Mouse (Mus musculus) mouse embryonic stem cell (cell line): ENCODE data around the gene Tmc6.

Experiments used
- in situ Hi-C, 2 experiments: fragments of 300-500 bp; cut with MboI; formaldehyde crosslinking; loops; 1 replicate in 1 of 2; 3 replicates in 1 of 2; pipeline ENCODE4 v1.14.3; 2019 to 2020; ENCODE audit warnings: low sequenced_read_pairs in 2 of 2, low pct_unique_long_range_greater_than_20kb in 1 of 2, mixed read lengths in 1 of 2; ENCODE audit not compliant: unreplicated experiment in 1 of 2

The Tmc6 gene

DNA sequence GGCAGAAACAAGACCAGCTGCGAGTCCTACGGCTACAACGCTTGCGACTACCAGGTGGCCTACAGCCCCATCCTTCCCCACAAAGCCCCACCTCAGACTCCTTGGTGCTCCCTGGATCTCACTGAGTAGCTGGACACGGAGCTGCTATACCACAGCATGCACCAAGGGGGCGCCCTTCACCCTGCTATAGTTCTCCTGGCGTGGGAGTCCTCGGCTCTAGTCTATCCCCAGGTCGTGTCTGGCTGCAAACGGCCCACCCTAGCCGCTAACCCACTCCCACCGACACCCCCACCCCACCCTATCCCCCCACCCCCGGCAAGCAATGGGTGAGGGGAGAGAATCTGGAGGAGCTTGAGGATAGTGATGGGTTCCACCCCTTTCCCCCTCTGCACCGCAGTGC lies 8.3 kb upstream of the Tmc6 start:
- in situ Hi-C loops, result loop anchor here in 1 of 2 experiments (25.0 kb wide), 1 partner anchor 403 kb away; no protein-coding TSS in a partner anchor

DNA sequence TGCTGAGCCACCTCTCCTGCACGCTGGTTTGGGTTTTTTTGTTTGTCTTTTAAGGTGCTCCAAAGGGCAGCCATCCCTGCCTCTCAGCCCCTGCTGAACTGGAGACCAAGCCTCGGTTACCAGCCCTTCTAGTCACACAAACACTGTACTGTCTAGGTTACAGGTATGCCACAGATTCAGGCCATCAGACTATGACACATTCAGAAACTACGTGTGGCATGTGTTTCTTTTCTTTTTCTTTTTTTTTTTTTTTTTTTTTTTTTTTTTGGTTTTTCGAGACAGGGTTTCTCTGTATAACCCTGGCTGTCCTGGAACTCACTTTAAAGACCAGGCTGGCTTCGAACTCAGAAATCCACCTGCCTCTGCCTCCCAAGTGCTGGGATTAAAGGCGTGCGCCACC lies 6.5 kb upstream of the Tmc6 start:
- in situ Hi-C loops, result loop anchor here in 1 of 2 experiments (25.0 kb wide), 1 partner anchor 401 kb away; no protein-coding TSS in a partner anchor

DNA sequence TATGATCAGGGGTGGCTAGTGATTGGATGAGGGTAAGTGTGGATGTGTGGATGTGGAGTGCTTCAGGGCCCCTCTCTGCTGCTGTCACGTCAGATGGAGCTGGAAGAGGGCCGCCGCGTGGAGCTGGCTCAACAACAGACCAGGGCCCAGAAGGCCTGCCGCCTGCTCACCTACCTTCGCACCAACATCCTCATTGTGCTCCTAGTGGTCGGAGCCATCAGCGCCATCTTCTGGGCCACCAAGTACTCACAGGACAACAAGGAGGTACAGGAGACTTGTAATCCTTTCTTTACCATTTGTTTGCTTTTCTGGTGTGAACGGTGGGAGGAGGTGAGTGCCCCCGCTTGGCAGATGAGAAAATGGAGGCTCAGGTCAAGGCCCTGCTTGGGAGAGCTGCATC lies 4.3 kb upstream of the Tmc6 start:
- in situ Hi-C loops, result loop anchor here in 1 of 2 experiments (25.0 kb wide), 1 partner anchor 399 kb away; no protein-coding TSS in a partner anchor

DNA sequence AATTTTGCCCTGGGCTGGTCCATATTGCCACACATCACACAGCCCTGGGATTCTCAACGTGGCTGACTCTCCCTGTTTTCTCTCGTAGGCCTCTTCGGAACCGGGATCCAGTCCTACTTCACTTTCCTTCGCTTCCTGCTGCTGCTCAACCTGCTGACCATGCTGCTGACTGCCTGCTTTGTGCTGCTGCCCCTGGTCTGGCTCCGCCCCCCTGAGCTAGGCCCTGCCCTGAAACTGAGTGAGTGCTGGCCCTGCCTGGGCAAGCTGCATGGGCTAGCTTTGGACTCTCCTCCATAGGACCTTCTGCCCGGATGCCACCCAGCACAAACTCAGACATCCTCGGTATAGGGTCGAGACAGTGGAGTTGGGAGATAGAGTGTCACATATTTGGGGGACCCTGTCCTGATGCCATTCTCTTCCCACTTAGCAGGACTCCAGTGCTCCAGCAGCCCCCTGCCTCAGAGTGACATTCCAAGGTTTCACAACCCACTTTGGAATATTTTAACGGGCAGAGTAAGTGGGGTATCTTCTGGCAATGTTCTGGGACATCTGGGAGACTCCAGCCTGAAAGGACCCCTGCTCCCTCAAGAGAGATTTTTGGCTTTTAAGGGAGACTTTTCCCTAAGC lies 1.8 kb upstream of the Tmc6 start:
- in situ Hi-C loops, result loop anchor here in 1 of 2 experiments (25.0 kb wide), 1 partner anchor 396 kb away; no protein-coding TSS in a partner anchor

DNA sequence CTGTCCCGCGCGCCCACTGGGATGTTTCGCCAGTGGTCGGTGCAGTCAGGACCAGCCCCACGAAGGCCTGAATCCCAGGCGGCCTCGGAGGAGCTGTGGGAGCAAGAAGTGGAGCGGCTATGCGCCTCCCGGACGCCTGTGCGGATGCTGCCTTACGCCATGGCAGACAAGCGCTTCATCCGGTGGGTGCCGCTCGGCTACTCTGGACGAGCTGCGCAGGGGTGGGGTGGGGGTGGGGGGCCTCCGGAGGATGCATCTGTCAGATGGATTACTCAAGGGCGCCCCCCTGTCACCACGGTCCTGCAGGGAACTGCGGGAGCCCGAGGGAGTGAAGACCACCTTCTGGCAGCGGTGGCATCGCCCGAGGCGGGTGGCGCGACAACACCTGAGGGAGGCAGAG lies 1.1 kb upstream of the Tmc6 start:
- in situ Hi-C loops, result loop anchor here in 1 of 2 experiments (25.0 kb wide), 1 partner anchor 396 kb away; no protein-coding TSS in a partner anchor

DNA sequence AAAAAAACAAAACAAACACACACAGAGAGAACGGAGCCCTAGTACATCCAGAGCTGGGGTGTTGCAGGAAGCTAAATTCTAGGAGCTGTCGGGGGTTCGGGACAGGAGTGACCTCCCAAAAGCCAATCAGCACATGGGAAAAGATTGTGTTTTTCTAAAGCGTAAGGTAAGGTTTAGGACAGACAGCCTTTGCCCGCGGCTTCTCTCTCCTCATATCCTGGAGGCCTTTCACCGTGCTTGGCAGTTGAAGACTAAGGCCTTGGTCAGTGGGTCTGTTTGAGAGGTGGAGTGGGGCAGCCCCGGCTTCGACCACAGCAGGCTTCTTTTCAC lies 672 bp upstream of the Tmc6 start:
- in situ Hi-C loops, result loop anchor here in 1 of 2 experiments (25.0 kb wide), 1 partner anchor 395 kb away; no protein-coding TSS in a partner anchor

DNA sequence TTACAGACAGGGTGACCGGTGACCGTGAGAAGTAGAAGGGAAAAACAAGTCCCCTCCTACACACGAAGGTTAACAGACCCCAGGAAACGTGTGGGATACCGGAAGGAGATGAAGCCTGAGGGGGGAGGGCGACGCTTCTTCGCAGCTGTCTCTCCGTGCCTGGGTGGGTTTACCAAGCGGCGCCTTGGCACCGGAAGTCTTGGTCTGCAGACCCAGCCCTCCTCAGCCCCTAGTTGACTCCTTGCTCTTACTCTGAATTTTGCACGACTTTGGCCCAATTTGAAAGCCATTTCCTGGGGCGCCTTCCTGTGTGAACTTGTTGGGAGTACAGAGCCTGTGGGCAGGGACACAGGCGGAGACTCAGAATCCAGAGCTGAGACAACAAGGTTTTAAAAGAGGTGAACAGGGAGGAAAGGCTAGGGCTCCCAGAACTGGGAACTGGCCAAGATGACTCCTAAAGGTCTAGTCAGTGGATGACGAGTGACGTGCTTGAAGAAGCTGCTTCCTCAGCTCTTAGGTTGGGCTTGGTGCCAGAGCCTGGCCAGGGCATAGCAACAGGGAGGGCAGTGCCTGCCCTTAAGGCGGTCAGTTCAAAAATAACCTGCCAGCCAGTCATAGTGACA lies 688 bp downstream of the Tmc6 start:
- in situ Hi-C loops, result loop anchor here in 1 of 2 experiments (25.0 kb wide), 1 partner anchor 394 kb away; no protein-coding TSS in a partner anchor

DNA sequence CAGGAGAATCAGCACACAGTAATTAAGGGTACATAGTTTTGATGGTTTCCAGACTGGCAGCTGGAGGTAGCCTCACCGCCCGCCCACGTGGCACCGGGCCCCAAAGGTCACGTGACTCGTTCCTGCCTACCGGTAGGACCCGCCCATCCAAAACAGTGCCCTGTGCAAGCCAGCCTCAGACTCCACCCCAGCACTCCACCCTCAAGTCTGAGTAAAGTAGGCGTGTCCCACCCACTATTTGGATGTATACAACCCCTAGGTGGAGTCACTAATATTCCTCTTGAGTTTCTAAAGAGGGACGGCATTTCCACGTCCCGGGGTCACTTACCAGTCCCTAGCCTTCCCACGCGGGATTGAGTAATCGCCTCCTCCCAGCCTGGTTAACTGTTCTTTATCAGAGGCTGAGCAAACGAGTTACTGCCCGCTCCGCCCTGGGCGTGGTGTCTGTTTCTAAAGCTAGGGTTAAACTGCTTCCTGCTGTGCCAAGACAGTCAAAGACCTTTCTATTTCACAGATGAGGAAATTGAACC lies 1.4 kb downstream of the Tmc6 start:
- in situ Hi-C loops, result loop anchor here in 1 of 2 experiments (25.0 kb wide), 1 partner anchor 393 kb away; no protein-coding TSS in a partner anchor

DNA sequence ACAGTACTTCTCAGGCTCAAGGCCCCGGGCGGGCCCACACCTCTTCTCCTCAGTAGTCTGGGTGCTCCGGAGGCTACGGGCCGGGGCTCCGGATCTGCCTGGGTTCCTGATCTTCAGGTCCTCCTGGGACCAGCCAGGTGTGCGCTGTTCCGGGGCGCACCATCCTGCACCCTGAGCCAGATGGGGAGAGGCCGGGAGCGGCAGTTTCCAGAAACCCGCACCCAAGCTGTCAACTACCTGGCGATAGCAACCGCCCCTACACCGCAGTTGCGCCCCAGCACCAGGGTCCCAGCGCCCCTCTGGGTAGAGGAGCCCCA lies 1.8 kb downstream of the Tmc6 start:
- in situ Hi-C loops, result loop anchor here in 1 of 2 experiments (25.0 kb wide), 1 partner anchor 393 kb away; no protein-coding TSS in a partner anchor

DNA sequence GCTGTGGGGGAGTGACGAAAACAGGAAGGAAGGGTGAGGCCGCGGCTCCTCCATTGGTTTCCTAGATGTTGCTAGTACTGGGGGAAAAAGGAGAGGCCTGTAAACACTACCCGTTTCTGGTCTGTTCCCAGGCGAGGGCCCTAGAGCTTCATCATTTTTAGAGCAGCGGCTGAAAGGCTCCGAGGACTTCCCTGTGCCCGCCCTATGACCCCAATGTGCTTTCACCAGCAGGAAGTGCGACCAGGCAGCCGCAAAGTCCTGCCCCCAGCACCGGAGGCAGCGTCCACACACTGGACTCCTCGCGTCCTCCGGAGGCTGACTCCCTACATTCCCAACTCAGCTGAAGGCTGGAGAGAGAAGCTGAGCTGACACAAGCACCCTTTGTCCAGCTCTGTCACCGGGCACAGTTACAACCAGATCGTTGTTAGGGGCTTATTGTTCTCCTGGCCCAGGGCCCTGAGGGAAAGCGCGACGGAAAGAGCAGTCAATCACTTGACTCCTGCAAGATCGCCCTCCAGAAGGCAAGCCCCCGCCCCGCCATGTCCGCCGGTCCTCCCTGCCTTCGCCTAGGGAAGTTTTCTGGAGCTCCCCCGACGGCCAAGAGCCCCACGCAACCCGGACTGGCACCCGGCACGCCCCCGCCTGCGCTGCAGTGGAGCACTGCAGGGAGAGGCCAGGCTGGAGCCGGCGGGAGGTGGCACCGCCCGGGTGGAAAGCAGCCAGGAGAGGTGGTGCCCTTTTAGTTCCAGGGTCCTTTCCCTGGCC lies 2.4 kb downstream of the Tmc6 start:
- in situ Hi-C loops, result loop anchor here in 1 of 2 experiments (25.0 kb wide), 1 partner anchor 392 kb away; no protein-coding TSS in a partner anchor

DNA sequence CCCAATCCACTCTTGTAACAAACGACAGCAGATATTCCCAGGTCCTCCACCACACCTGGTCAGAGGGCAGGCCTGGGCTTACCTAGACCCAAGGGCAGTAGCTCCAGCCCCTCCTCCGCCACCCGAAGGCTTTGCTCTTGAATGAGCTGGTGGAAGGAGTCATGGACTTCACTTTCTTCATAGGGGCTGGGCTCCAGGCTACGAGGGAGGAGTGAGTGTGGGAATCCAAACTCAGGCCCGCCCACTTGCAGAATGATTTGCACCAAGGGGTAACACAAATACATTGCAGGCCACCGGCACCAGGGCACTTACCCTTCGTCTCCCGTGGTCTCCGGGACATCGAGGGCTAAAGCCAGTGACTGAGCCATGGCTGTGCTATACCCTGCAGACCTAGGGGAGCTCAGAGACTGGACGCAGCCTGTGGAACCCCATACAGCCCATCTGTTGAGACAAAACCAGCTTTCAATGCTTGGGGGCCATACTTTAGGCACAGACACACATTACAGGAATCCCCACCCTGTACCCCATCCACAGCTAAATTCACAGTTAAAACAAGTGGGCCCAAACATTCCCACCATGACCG lies 3.1 kb downstream of the Tmc6 start:
- in situ Hi-C loops, result loop anchor here in 1 of 2 experiments (25.0 kb wide), 1 partner anchor 392 kb away; no protein-coding TSS in a partner anchor

DNA sequence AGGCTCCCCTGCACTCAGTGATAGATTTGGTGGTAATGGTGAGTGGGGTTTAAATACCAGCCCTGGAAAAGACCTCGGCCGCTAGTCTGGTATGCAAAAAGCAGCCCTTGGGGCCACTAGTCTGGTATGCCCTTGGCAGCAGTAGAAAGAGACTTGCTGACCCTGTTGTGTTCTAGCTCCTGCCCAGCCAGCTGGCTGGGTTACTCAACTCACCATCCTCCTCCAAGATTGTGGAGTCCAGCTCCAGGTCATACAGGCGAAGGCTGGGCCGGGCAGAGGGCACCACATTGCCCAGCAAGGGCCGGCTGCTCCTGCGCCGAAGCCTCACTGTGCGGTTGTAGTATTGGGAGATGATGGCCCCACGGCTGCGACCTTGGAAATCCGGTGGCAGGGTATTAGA lies 4.0 kb downstream of the Tmc6 start:
- in situ Hi-C loops, result loop anchor here in 1 of 2 experiments (25.0 kb wide), 1 partner anchor 391 kb away; no protein-coding TSS in a partner anchor

DNA sequence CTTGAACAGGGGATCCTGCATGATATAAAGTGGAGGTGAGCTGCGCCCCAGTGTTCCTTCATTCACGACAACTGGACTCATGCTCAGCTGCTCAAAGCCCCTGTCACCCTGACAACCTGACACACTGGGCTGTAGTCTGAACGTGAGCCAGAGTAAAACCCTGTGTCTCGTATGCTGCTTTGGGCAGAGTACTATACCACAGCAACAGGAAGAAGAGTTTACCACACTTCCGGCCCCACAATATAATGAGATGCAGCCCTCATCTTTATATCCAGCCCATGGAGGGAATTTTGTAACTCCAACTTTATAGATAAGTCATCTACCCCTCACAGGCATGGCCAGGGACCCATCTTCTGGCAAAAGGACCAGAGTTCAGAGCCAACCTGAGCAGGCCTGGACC lies 4.9 kb downstream of the Tmc6 start:
- in situ Hi-C loops, result loop anchor here in 1 of 2 experiments (25.0 kb wide), 1 partner anchor 390 kb away; no protein-coding TSS in a partner anchor

DNA sequence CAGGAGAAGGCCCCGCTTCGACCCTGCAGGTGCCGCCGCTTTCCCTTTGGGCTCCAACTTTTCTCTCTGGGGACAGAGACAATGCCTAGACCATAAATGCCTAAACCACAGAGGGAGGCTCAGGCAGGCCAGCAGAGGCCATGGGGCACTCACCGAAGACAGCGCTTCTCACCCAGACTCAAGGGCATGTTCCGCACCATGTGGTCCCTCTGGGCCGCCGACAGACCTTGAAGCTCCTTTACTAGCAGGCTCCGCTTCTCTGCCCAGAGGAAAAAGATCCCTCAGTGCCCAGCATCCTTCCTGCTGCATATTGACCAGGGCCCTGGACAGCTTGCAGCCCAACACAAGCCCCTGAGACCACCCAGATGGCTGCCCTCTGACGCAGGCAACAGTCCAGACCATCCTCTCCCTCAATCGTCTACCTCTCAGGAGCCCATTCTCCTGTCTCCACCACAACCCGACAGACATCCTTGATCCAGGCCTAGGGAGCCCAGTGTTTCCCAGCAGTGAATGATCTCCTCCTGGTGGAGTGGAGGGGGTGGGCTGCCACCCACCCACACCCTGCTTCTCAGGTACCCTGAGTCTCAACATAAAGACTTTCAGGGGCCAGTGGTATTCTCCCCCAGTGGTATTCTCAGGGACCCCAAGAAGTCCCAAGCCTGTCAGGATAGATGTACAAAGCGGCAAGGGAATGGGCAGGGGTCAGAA lies 5.8 kb downstream of the Tmc6 start:
- in situ Hi-C loops, result loop anchor here in 1 of 2 experiments (25.0 kb wide), 1 partner anchor 389 kb away; no protein-coding TSS in a partner anchor

DNA sequence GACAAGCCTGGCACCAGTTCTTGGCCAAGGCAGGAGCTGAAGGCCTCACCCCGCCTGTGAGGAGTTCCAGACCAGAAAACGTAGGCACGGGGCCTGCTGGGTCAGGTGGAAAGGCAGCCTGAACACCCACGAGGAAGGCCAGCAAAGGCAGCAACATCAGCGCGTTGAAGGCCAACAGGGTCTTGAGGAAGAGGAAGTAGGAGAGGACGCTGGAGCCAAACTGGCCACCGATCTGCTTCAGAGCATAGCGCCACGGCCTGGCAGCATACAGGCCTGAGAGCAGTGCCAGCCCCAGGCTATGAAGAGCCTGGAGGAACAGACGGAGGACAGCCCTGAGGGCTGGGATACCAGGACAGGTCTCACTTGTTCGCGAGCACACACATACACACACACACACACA lies 6.5 kb downstream of the Tmc6 start:
- in situ Hi-C loops, result loop anchor here in 1 of 2 experiments (25.0 kb wide), 1 partner anchor 388 kb away; no protein-coding TSS in a partner anchor

DNA sequence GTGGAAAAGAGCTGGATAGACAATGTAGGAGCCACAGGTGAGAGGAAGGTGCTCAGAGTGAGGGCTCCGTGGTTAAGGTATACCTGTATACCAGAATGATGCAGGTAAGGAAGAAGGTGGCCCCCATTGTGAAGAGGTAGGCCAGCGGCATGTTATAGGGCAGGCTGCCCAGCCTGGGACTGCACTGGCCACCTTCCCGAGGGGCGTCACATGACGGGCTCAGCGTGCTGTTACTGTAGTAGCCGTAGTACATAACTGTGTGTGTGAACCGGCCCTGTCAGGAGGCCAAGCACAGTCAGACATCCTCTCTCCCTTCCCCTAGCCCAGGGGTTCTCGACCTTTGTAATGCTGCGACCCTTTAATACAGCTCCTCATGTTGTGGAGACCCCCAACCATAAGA lies 7.1 kb downstream of the Tmc6 start:
- in situ Hi-C loops, result loop anchor here in 1 of 2 experiments (25.0 kb wide), 1 partner anchor 388 kb away; no protein-coding TSS in a partner anchor

DNA sequence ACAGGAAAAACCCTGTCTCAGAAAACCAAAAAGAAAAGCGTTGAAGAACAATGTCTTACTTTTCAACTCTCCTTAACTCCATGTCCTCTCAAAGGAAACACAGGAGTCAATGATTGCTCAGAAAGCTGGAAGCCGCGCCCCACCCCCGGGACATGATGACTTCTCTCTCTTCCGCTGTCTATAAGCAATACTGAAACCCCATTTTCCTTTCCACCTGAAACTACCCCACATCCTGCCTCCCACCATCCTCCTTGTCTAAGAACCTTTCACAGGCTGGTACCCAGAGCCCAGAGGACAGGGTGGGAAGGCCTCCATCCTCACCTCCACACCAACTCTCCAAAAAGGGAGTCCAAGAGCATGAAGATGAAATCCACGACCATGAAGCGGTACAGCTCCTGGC lies 9.6 kb downstream of the Tmc6 start:
- in situ Hi-C loops, result no loop called here

DNA sequence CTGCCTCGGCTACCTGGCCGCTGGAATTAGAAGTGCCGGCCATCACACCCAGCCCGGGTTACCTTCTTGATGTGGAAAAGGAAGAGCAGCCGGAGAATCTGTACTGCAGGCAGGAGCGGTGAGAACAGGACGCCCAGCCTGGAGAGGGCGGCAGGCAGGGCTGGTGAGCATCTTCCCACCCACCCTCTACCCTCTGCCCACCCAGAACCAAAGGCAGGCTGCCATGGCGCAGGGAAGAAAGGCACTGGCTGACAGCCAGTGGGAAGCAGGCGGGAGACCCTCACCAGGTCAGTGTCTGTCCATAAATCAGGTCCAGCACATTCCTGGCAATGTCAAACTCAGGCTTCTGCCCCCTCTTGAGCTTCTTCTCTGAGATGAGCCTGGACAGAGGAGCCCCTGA lies 11.6 kb downstream of the Tmc6 start:
- in situ Hi-C loops, result no loop called here
